Mouse (Mus musculus) cerebral cortex, adult 2 months (tissue): Measurements from ENCODE around the gene Gm7970.

Experiments used
- WGBS: fragments of 180-500 bp; shearing (Covaris S2); methylation state at CpG from one replicate; pipeline ENCODE4 v1.1.7; 2018; 5-methylcytosine and 5-hydroxymethylcytosine counted together

Gm7970 gene

GRCm38 (mm10) chr14:41555483-41555882 lies at the start of gene Gm7970:
Gene Gm7970 (minus strand): TSS chr14:41555583.
- WGBS: no CpG with 5 or more reads among the region's 2 CpGs

- 95% methylated on average over 15 of the region's 15 CpGs for WGBS
These were observed 45.6 kb upstream of the Gm7970 start for GRCm38 (mm10) chr14:41600935-41601334.

- 76% methylated on average over 1 of the region's 1 CpGs for WGBS
These were observed 31.0 kb upstream of the Gm7970 start for GRCm38 (mm10) chr14:41586346-41586745.

GRCm38 (mm10) chr14:41572911-41573310 lies 17.5 kb upstream of the Gm7970 start, which contains the start of gene 1700049E17Rik2:
Gene 1700049E17Rik2 (plus strand): TSS chr14:41573211.
- no CpG with 5 or more reads among the region's 1 CpGs for WGBS

GRCm38 (mm10) chr14:41524695-41525094 lies 30.7 kb downstream of the Gm7970 start:
- WGBS: 79% methylated on average over 1 of the region's 1 CpGs

GRCm38 (mm10) chr14:41520683-41521082 lies 34.7 kb downstream of the Gm7970 start:
- 68% methylated on average over 5 of the region's 5 CpGs for WGBS
